Mouse (Mus musculus): ENCODE data around the gene Dhx33.

Gene Dhx33

GRCm38 (mm10) chr11:70982030-70982429 lies 22.2 kb downstream of the Dhx33 start:
- DNase-seq (ENCODE audit: low spot score): peak; percentile 1

GRCm38 (mm10) chr11:70980751-70981510 lies 23.3 kb downstream of the Dhx33 start:
- no peak for DNase-seq (ENCODE audit: low spot score)

DNA sequence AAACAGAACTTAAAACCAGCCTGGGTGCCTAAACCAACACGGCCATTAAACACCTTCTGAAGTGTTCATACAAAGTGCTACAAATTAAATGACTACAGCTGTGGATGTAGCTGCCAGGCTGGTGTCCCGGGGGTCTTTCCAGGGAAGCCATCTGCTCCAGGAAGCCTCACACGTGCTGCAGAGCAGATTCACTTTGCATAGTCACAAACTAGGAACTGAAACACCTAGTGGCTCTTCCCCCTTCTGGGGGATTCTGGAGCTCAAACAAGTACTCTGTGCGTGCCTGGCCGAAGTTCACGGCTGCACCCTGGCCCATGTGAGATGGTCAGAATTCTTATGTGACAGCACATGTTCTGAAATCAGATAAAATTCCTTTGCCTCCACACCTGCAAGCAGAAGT lies 24.0 kb downstream of the Dhx33 start:
- DNase-seq (ENCODE audit: low spot score): no peak

DNA sequence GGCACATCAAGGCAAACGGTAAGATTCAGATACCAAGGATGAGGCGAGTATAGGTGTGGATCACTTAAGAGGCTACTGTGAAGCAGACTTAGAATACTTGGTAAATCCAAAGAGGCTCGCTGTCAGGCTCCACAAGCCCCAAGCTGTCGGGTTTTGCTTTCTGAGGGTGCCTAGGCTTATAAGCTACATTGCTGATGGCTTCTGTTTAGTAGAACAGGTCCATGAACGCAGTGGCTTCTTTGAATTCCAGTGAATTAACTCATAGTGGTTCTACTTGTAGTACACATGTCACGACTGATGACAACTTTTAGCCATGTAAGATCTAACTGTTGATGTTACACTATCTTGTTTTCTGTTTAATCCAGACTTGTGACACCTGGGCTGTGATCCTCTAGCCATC lies 26.9 kb downstream of the Dhx33 start:
- no peak for DNase-seq (ENCODE audit: low spot score)

DNA sequence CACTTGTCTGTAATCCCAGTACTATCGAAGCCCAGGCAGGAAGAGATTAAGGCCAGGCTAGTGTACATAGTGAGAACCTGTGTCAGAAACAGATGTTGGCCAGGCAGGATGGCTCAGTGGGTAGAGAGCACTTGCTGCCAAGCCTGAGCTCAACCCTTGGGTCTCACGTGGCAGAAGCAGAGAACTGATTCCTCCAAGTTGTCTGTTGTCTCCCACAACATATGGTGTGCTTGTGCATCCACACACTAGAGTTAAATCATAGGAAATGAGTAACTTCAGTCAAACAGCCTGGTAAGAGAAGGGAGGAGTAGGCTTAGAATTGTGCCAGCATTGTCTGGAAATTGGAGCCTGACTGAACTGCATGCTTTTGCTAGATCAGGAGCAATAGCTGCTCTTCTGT lies 29.0 kb downstream of the Dhx33 start:
- no peak for DNase-seq (ENCODE audit: low spot score)

DNA sequence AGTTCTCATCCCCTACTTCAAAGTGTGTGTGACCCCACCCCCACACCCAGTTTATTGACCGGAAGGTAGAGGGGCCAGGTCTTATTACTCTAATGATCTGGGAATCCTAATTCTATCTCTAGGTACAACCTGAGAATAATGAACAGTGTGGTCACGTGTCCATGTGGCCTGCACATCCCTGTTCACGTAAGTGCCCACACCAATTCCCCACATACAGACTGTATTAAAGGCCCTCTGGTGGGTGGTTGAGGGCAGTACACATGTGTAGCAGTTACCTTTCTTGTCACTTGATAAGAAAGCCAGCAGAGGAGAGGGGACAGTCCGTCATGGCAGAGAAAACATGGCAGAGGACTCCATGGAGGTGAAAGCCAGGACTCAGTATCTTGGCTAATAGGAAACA lies 30.3 kb downstream of the Dhx33 start:
- peak; percentile 50 for DNase-seq (ENCODE audit: low spot score)

- no peak for DNase-seq (ENCODE audit: low spot score)
These were observed 31.7 kb downstream of the Dhx33 start for GRCm38 (mm10) chr11:70972586-70972985.

GRCm38 (mm10) chr11:70970560-70971540 lies 33.4 kb downstream of the Dhx33 start:
- peak; percentile 31 for DNase-seq (ENCODE audit: low spot score)

- DNase-seq (ENCODE audit: low spot score): peak; percentile 97
These were observed 34.2 kb downstream of the Dhx33 start, which contains the start of the genes Nup88 and Rpain for GRCm38 (mm10) chr11:70969821-70970559. Gene Nup88, minus strand, starts transcription at chr11:70969973. Gene Rpain, plus strand, starts transcription at chr11:70970213.

DNA sequence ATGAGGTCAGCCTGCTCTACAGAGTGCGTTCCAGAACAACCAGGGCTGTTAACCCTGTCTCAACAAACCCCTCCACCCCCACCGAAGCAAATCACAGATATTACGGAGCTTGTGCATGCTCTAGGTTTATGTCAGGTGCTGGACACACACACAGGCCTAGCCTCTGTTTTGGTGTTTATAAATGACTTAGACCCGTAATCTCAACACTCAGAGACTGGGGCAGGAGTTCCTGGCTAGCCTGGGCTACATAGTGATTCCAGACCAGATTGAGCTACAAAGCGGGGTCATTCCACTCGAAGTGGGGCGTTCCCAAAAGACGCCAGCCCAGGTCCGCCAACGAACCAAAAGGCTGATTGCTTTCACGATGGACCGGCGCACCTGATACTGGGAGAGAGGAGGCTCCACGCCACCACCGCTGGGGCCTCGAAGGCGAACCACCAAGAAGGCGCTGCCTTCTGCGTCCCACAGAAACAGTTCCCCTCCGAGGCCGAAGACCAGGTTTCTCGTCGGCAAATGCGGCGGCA lies 34.9 kb downstream of the Dhx33 start:
- DNase-seq (ENCODE audit: low spot score): peak; percentile 59

DNA sequence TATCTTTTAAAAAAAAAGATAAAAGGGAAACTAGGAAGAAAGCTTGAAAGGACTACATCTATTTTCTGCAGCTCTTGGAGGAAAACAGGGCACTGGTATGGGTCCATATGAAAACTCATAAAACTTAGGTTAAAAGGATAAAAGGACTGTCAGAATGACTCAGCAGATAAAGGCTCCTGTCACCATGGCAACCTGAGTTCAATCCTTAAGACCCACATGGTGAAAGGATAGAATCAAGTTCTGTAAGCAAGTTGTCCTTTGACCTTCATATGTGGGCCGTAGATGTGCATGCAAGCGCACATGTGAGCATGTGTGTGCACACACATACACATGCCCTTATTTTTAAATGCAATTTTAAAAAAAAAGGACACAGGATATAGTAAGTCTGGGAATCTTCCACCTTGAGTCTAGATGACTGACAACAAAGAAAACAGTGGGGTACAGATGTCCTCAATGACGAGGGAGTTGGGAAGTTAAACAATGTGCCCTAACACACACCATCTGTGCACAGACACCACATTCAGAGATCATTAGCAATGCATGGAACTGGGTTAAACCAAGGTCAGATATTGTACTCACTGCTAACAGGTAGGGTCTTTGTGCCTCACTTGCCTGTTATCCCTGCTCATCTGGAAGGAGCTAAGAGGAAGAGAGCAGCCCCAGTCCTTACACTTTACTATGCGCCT lies 39.9 kb downstream of the Dhx33 start:
- DNase-seq (ENCODE audit: low spot score): no peak

DNA sequence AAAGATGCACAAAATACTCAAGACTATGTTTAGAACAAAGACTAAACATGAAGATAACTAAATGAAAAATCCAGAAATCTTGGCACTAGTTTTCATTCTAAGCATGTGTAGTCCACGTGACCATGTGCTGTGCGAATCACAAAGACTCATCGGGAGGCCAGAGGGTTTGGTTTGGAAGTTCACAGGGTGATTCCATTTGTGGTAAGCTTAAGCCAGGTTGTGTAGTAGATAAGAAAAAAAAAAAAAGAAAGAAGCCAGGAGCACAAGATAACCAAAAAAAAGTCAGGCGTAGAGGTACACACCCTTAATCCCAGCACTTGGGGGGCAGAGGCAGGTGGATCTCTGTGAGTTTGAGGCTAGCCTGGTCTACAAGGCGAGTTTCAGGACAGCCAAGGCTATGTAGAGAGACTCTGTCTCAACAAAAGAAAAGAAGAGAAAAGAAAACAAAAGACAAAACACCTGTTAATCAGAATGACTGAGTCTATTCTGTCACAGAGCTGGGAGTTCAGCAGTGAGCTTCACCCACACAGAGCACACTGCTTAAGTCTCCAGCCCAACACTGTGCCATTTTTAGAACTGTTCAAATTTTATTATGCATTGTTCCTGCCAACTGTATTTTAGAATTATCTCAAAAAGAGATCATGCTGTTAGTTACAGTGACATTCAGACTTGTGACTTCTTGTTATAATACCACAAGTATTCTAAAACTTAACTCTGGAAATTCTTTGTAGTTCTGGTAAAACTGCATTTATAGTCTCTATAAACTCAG lies 43.3 kb downstream of the Dhx33 start:
- DNase-seq (ENCODE audit: low spot score): no peak

GRCm38 (mm10) chr11:70954711-70955110 lies 49.5 kb downstream of the Dhx33 start:
- DNase-seq (ENCODE audit: low spot score): no peak

- no peak for DNase-seq (ENCODE audit: low spot score)
These were observed 59.1 kb downstream of the Dhx33 start for GRCm38 (mm10) chr11:70944935-70945817.

DNA sequence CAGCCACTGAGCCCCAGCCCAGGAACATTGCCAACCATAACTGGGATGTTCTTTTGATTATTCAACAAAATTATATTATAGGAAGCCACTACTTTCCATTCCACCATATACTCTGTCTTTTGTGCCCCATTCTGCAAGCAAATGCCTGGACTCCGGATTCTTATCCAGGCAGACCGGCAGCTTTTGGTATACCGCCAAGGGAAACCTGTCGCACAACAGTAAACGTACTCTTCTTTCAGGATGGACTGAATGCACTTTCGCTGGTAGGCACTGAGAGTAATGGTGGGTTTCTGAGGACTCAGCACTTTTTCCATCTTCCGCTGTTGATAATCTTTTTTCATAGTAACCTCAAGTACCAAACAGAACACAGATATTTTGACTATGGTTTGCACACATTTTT lies 60.6 kb downstream of the Dhx33 start:
- DNase-seq (ENCODE audit: low spot score): no peak

GRCm38 (mm10) chr11:70942596-70942995 lies 61.6 kb downstream of the Dhx33 start:
- DNase-seq (ENCODE audit: low spot score): no peak

GRCm38 (mm10) chr11:70935316-70935715 lies 68.9 kb downstream of the Dhx33 start:
- no peak for DNase-seq (ENCODE audit: low spot score)

Measured in embryo, embryonic 10.5 days (tissue).